Mouse (Mus musculus) cerebellum, postnatal 10 days (tissue): ENCODE measurements around the gene Nodal.
"Not testable (repeated sequence)": the region's sequence is repeated elsewhere in the genome, so short reads cannot be mapped to it uniquely, and the experiment has no call there.

Source experiments
- DNase-seq, 2 experiments: peaks; one replicate each; pipeline ENCODE4 v3.0.0; 2021; ENCODE audit warnings: mixed read lengths in 2 of 2

The Nodal gene

DNA sequence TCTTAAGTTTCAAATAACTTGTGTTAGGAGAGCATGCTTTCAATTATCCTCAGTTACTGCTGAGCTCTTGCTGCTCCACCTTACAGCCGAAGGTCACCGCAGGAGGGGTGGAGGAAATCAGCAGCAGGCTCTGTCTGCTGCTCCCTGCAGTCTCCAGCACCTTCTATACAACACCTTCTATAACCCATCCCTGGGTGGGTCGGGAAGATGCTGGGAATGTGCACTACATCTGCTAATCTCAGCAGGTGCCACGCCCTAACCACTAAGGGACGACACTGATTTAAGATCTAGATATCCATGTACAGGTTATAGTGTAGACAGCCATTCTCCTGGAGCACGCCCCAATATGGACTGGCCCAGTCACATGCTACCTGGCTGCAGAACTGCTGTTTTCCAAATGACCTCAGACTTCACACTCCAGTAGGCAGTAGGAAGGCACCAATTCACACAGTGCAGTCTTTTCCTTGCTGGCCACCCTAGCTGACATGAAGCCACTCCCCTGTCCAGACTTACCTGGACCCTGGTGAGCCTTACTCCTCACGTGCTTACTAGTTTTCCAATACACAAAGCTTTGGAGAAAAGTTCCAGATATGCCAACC is 22.5 kb downstream of the Nodal start:
- DNase-seq = no peak

GRCm38 (mm10) chr10:61443456-61443855 is 25.7 kb downstream of the Nodal start:
- no peak for DNase-seq

DNA sequence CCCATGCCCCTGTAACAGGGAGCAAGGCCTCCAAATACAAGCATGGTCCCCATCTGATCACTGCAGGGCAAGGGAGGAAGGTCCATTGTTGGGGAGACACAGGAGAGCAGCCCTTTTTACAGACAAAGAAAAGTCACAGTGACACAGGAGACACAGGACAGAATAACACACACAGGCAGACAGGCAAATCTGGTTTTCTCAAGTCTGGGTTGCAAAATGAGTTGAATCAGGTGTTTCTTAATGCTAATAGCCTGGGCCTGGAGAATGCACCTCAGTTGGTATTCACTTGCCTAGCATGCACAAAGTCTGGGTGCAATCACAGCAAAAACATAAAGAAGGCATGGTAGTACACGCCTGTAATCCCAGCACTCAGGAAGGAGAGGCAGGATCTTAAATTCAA is 26.1 kb downstream of the Nodal start:
- no peak for DNase-seq

GRCm38 (mm10) chr10:61445016-61445415 is 27.2 kb downstream of the Nodal start:
- DNase-seq = no peak

GRCm38 (mm10) chr10:61447581-61448353 is 30.0 kb downstream of the Nodal start:
- DNase-seq = no peak

DNA sequence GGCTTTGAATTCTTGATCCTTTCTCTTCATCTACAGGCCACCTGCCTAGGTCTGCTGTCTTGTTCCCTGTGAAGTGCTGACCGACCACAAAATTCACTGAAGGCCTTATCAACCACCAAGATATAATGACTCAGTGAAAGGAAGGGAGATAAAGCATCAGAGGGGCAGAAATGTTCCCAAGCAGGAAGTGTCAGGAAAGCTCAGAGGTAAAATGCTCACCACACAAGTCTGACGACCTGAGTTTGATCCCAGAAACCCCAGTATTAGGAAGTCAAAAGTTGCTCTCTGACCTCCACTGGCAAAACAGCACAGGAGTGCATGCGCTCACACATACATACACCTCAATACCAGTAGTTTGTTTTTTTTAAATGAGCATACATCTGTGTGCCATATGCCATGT is 31.1 kb downstream of the Nodal start:
- no peak for DNase-seq

DNA sequence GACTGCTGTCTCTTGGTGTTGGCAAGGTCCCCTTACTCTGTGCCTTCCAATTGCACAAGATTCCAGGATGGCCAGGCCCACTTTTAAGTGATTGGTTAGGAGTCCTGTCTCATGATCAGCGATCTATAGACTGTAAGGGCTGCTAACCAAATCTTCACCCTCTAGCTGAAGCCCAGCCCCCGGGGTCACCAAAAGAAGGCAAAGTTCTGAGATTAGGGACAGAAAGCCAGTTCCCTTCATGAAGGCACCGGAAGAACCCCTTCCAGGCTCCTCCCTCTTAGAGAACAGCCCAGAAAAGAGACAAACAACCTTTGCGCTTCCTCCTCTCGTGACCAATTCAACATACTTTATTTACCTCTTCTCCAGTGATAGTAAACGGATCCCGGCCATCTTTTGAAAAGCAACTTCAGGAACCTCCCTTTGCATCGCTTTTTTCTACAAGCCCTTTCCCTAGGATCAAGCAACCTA is 33.7 kb downstream of the Nodal start:
- peak; percentile 43 to 51 for DNase-seq

- DNase-seq = peak; percentile 67 to 73
These were observed 34.3 kb downstream of the Nodal start for GRCm38 (mm10) chr10:61451931-61452617.

DNA sequence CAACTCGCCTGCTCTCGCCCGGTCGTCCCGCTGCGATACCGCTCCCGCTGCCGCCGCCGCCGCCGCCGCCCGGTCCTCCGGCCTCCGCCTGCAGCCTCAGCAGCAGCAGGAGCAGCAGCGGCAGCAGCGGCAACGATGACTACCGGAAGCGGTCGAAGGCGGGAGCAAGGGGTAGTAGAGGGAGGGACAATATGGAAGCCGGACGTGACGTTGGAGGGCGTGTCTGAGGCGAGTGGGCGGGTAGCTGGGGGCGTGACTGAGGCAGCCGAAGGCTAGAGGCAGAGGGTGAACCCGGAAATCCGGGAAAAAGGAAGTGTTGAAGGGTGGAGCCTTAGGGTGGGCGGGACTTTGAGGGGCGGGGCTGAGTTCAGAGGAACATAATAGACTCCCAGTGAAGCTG is 34.9 kb downstream of the Nodal start, which contains the start of gene Eif4ebp2:
Gene Eif4ebp2, minus strand, starts transcription at position 17 of the 400 bp plus-strand sequence.
- DNase-seq = peak; percentile 99 to 100

GRCm38 (mm10) chr10:61453171-61453570 is 35.4 kb downstream of the Nodal start:
- not testable (repeated sequence) for DNase-seq

DNA sequence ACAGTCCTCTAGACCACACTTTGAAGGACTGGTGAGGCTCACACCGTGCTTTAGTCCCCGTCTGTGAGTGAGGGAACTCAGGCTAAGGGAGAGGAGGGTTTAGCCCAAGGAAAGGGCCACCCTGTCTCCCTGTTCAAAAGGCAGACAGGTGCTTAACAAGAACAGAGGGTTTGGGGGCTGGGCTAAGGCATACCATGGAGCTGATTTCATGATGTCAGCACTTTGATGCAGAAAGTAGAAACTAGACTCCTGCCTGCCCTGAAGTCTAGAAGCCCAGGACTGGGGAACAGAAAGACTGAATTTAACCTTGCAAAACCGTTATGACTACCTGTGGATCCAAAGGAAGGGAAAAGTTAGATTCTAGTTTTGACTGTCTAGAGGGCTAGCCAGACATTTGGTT is 39.4 kb downstream of the Nodal start:
- no peak for DNase-seq

DNA sequence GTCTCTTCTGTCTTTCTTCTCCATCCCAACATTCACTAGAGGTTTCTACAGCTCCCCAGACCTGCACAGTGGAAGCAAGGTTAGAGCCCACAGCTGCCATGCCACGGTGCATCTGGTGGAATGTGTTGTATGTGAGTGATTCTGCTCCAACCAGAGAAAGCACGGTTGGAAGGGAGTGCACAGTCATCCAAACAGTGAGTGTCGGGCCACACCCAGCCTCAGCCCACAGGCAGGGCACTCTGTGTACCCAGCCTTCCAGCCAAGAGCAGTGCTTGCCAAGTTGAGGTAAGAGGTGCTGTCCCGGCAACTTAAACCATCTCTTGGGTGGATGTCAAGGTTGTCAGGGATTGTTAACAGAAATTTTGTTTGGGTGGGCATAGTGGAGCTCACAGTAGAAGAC is 47.2 kb downstream of the Nodal start:
- no peak for DNase-seq

DNA sequence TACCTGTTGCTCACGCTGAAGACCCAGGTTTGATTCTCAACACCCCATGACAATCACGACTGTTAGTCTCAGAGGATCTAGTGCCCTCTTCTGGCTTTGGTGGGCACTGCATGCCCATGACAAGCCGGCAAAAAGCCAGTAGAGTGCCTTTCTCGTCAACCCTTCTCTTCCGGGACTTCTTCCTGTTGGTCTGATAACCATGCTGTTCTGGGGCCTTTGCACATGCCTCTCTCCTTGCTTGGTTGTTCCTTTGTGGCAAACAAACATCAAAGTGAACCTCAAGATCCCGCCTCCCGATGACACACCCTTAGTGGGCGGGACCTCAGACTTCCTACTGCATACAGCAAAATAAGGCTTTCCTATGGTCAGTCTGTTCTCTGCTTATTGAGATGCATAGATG is 48.5 kb downstream of the Nodal start:
- peak; percentile 34 to 50 for DNase-seq

- peak; percentile 66 to 79 for DNase-seq
These were observed 49.1 kb downstream of the Nodal start for GRCm38 (mm10) chr10:61466873-61467272.

GRCm38 (mm10) chr10:61468900-61469299 is 51.1 kb downstream of the Nodal start:
- DNase-seq = no peak

DNA sequence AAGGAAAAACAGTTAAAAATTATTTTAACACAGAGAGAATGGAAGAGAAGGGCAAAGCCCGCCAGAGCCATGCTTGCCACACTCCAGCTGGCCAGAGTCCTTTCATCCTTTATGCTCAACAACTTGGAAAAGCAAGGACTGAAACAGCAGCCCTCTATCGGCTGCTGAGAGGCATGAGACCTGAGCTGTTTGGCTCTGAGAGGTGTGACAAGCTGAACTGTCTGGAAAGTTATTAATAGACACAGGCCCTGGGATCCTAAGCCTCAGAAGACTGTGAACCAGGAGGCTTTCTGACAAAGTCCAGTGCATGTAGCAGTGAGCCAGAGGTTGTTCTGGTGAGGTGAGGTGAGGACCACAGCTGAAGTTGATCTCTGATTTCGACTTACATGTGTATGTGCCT is 55.9 kb downstream of the Nodal start:
- no peak for DNase-seq

- DNase-seq = no peak
These were observed 56.6 kb downstream of the Nodal start for GRCm38 (mm10) chr10:61474344-61474743.
